Mouse (Mus musculus) liver, postnatal 0 days (tissue): ENCODE measurements around the gene Ttll6. TPM values are rescaled to one million over a fixed set of nuclear protein-coding genes. Genes with fewer than 3 reads are reported as not detected.

Experiments
- ATAC-seq: fragments of 200-750 bp; cut with Nextera tagmentation; 2 replicates; pipeline ENCODE4 v1.8.0; 2017; ENCODE audit warnings: mild to moderate bottlenecking, moderate library complexity
- DNase-seq: peaks from one replicate; pipeline ENCODE4 v3.0.0-alpha.2; 2016
- H3K27ac ChIP-seq: fragments of 300-500 bp; sonication (generic); 2 replicates; pipeline ENCODE4 v1.5.1; 2014; ENCODE audit warnings: antibody characterized with exemption, moderate library complexity, mild to moderate bottlenecking, low read depth
- H3K27me3 ChIP-seq: fragments of 300-500 bp; sonication (generic); 2 replicates; pipeline ENCODE4 v1.6.1; 2014; ENCODE audit warnings: low read length, control low read depth, mixed read lengths; ENCODE audit not compliant: insufficient read depth
- H3K36me3 ChIP-seq: fragments of 300-500 bp; sonication (generic); replicated peaks from 2 replicates; pipeline ENCODE4 v1.6.1; 2014; ENCODE audit warnings: mild to moderate bottlenecking, control low read depth, low read length, moderate library complexity, mixed read lengths; ENCODE audit not compliant: insufficient read depth
- H3K4me1 ChIP-seq: fragments of 300-500 bp; sonication (generic); 2 replicates; pipeline ENCODE4 v1.6.1; 2014; ENCODE audit warnings: antibody characterized with exemption, mild to moderate bottlenecking, control low read depth; ENCODE audit not compliant: insufficient read depth
- H3K4me2 ChIP-seq: fragments of 300-500 bp; sonication (generic); 2 replicates; pipeline ENCODE4 v1.6.1; 2014; ENCODE audit warnings: low read depth, mild to moderate bottlenecking, low read length, moderate library complexity, mixed read lengths
- H3K4me3 ChIP-seq: fragments of 300-500 bp; sonication (generic); 2 replicates; pipeline ENCODE4 v1.5.1; 2014; ENCODE audit warnings: low read depth, low read length
- H3K9ac ChIP-seq: fragments of 300-500 bp; sonication (generic); replicated peaks from 2 replicates; pipeline ENCODE4 v1.6.1; 2014; ENCODE audit warnings: mild to moderate bottlenecking, moderate library complexity
- H3K9me3 ChIP-seq: fragments of 300-500 bp; sonication (generic); 2 replicates; pipeline ENCODE4 v1.6.1; 2016; ENCODE audit warnings: mild to moderate bottlenecking, control low read depth, low read length, mixed read lengths
- CTCF ChIP-seq: sonication (generic); IDR thresholded peaks from 2 replicates; pipeline ENCODE4 v1.5.1; 2016; ENCODE audit warnings: antibody characterized with exemption, low read depth
- EP300 ChIP-seq: IDR thresholded peaks from 2 replicates; pipeline ENCODE4 v1.6.1; 2016; ENCODE audit warnings: antibody characterized with exemption, low read depth, mild to moderate bottlenecking
- WGBS: fragments of 180-500 bp; shearing (Covaris S2); extraction: QIAGEN DNeasy Blood & Tissue Kit; methylation state at CpG from one replicate; pipeline ENCODE4 v1.1.7; 2014; ENCODE audit not compliant: insufficient replicate concordance; 5-methylcytosine and 5-hydroxymethylcytosine counted together
- polyA plus RNA-seq: library from polyadenylated mRNA; unstranded; fragments of >200 nt; fragmentation: Nextera tagmentation; extraction: Ambion mirVana; gene quantifications from 2 replicates; pipeline ENCODE4 v1.2.1, GENCODE M21; 2015

The Ttll6 gene
- polyA plus RNA-seq = not detected in 2 replicates

DNA sequence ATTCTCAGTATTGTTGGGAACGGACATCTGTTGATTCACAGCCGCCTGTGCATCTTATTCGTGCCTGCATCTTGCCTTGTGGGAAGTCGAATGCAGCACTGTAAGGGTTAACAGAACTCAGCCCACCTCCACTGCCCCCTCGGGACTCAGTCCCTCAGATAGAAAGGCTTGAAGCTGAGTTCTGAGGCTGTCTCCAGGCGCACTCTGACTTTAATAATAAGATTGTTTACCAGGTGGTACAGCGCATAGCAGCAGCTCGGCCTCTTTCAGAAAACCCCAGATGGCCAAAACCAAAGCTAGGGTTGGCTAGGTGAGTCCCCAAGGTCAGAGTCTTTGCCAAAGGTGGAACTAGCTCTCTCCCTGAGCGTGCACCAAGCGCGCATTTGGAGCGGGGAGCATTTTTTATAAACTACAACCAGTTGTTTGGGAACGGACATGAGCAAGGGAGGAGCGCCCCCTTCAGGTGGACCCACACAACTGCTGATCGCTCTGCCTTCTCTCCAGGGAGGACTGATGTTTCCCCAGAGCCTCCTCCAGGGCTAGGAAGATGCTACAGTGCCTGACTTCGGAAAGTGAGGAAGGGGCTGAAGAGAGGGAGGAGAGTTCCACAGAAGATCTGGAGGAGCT lies at the start of gene Ttll6:
Ttll6 (plus strand) TSS at position 548 of the 627 bp plus-strand sequence.
- ATAC-seq = no peak
- H3K27me3 ChIP-seq = 0 out of 2 replicates have a peak, but pooled peaks cover 3% of the 10 kb centered on the region
- 22% methylated on average over 16 of the region's 16 CpGs for WGBS
- peak within 1 kb of the TSS; percentile 47; the same call in 1 of the 2 replicates for H3K4me2 ChIP-seq
- peak; percentile 74 for DNase-seq
- TF ChIP-seq CTCF (peak; percentile 76), EP300 (no peak)
- H3K4me1 ChIP-seq = no peaks in the 10 kb centered on the region
- H3K27ac ChIP-seq = no peak within 1 kb of the TSS
- H3K9ac ChIP-seq = no peak within 1 kb of the TSS
- no peaks in the 10 kb centered on the region for H3K36me3 ChIP-seq
- no peaks in the 10 kb centered on the region for H3K9me3 ChIP-seq
- no peak within 1 kb of the TSS for H3K4me3 ChIP-seq

DNA sequence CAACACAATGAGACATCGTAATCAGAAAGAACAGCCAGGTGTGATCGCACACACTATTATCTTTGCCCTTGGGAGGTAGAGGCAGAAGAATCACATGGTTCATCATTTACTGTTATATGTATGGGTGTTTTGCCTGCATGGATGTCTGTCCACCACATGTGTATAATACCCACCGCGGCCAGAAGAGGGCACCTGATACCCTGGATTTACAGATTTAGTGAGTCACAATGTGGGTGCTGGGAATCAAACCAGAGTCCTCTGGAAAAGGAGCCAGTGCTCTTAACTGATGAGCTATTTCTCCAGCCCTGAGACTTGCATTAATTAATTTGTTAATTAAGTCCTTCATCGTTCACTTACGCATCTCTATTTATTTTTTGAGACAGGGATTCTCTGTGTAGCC lies 45.6 kb upstream of the Ttll6 start:
- no peak overlapping the region for H3K4me2 ChIP-seq
- DNase-seq (no peak), ATAC-seq (no peak)
- no peaks in the 10 kb centered on the region for H3K9me3 ChIP-seq
- H3K27me3 ChIP-seq = no peaks in the 10 kb centered on the region
- H3K27ac ChIP-seq = no peak overlapping the region
- no peaks in the 10 kb centered on the region for H3K4me1 ChIP-seq
- no peak overlapping the region for H3K9ac ChIP-seq
- 86% methylated on average over 6 of the region's 6 CpGs for WGBS
- H3K4me3 ChIP-seq = no peak overlapping the region
- no peaks in the 10 kb centered on the region for H3K36me3 ChIP-seq
- TF ChIP-seq EP300 (no peak), CTCF (no peak)

DNA sequence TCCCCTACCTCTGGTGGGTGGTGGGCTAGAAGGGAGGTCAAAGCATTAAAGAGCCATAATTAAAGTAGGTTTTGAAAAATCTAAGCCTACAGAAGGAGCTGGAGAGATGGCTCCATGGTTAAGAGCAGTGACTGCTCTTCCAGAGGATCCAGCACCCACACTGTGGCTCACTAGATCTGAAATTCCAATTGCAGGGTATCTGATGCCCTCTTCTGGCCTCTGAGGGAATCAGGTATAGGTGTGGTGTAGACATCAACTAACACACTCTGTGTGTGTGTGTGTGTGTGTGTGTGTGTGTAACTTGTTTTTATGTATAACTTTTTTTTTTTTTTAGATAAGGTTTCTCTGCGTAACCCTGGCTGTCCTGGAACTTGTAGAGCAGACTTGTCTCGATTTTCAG lies 42.5 kb upstream of the Ttll6 start:
- Histone ChIP-seq H3K27ac (no peak overlapping the region), H3K9ac (no peak overlapping the region), H3K27me3 (no peaks in the 10 kb centered on the region), H3K4me3 (no peak overlapping the region), H3K9me3 (no peaks in the 10 kb centered on the region), H3K36me3 (no peaks in the 10 kb centered on the region), H3K4me2 (no peak overlapping the region), H3K4me1 (no peaks in the 10 kb centered on the region)
- ATAC-seq (no peak), DNase-seq (no peak)
- 76% methylated on average over 2 of the region's 2 CpGs for WGBS
- TF ChIP-seq EP300 (no peak), CTCF (peak; percentile 67)

DNA sequence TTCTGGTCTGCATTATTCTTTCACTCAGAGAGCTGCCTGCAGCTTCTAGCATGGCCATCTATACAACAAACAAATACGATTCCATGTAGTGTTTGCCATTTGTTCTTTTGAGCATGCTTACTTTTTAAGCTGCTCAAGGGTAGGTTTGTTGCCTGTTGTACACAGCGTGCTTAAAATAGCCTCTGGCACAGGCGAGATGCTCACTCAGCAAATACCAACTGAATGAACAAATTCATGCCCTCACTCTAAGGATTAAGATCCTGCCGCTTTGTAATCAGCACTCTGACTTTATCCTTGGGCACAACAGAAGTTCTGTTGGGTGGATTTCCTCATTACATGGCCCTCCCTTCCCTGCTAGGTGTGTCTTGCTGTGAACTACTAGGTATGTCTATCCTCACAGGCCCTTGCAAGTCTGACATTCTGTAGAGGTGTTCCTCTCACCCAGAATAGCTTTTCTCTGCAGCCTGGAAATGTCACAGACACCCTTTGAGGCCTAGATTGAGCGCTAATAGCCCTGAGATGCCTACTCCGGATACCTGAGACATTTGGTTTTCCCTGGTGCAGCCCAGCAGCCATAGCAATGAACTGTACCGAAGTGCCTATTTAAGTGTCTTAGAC lies 40.8 kb upstream of the Ttll6 start:
- no peak for ATAC-seq
- Histone ChIP-seq H3K27me3 (no peaks in the 10 kb centered on the region), H3K4me3 (no peak overlapping the region), H3K27ac (no peak overlapping the region), H3K36me3 (no peaks in the 10 kb centered on the region), H3K9ac (no peak overlapping the region), H3K4me1 (no peaks in the 10 kb centered on the region), H3K9me3 (no peaks in the 10 kb centered on the region), H3K4me2 (no peak overlapping the region)
- TF ChIP-seq EP300 = no peak
- 46% methylated on average over 7 of the region's 7 CpGs for WGBS
- no peak for DNase-seq

DNA sequence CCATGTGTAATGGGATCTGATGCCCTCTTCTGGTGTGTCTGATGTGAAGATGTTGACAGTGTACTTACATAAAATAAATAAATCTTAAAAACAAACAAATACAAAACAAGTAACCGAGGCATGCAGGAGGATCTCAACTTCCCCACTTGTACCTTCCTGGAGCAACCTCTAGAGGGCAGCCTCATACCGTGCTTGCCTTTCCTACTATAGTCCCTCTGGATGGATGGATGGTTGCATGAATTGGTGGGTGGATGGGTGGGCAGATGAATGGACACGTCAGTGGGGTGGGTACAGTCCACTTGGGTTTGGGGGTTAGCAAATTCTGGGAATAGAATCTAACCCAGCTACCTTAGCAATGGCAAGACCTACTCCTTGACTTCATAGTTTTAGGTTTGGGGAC lies 40.2 kb upstream of the Ttll6 start:
- 5% methylated on average over 3 of the region's 3 CpGs for WGBS
- Histone ChIP-seq H3K27ac (no peak overlapping the region), H3K4me3 (no peak overlapping the region), H3K27me3 (no peaks in the 10 kb centered on the region), H3K9ac (no peak overlapping the region), H3K4me2 (no peak overlapping the region), H3K36me3 (no peaks in the 10 kb centered on the region), H3K9me3 (no peaks in the 10 kb centered on the region), H3K4me1 (no peaks in the 10 kb centered on the region)
- TF ChIP-seq EP300 (no peak), CTCF (peak; percentile 95)
- ATAC-seq = no peak
- DNase-seq = peak; percentile 64

DNA sequence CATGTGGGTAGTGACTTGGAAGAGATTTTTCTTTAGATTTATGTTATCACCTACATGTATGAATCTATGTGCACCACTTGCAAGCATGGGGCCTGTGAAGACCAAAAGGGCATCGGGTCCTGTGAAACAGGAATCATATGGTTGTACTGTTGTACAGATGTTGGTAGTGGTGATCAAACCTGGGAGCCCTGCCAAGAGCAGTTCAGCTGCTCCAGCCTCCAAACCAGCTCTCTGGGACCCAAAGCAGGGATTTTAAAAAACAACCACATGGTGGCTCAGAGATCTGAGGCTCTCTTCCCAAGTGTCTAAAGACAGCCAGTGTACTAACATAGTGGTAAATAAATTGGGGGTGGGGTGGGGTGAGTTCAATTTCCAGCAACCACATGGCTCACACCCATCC lies 25.2 kb upstream of the Ttll6 start:
- H3K27ac ChIP-seq = no peak overlapping the region
- no peak overlapping the region for H3K9ac ChIP-seq
- no peak for DNase-seq
- H3K4me3 ChIP-seq = no peak overlapping the region
- no peaks in the 10 kb centered on the region for H3K4me1 ChIP-seq
- no peaks in the 10 kb centered on the region for H3K36me3 ChIP-seq
- 0 out of 2 replicates have a peak, but pooled peaks cover 3% of the 10 kb centered on the region for H3K27me3 ChIP-seq
- 71% methylated on average over 1 of the region's 1 CpGs for WGBS
- no peak for TF ChIP-seq EP300
- no peak for TF ChIP-seq CTCF
- ATAC-seq = no peak
- no peaks in the 10 kb centered on the region for H3K9me3 ChIP-seq
- H3K4me2 ChIP-seq = no peak overlapping the region
